Mouse (Mus musculus): Measurements from ENCODE around the gene Sh3d21. TPM values are rescaled to one million over a fixed set of nuclear protein-coding genes. Genes with fewer than 3 reads are reported as not detected.

Sh3d21 gene
- polyA plus RNA-seq, 1 experiment: 0.30 TPM

DNA sequence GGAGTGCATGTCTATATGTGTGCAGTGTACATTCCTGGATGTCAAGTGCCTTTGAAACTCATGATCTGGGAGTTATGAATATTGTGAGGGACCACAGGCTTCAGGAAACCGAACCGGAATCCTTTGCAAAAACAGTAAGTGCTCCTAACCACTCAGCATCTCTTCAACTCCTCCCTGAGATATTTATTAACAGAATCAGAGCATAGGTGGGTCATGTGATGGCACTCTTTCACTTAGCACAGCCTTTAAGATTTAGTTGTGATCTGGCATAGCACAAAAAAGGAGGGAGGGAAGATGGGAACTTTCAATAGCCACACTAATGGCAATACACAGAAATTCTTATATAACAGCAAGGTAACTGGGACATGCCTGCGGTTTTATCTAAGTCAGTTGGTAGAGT is 23.8 kb upstream of the Sh3d21 start:
- TF ChIP-seq GATA1 (IDR thresholded peaks at IDR 0.05; ENCODE audit: low read length): no peak

DNA sequence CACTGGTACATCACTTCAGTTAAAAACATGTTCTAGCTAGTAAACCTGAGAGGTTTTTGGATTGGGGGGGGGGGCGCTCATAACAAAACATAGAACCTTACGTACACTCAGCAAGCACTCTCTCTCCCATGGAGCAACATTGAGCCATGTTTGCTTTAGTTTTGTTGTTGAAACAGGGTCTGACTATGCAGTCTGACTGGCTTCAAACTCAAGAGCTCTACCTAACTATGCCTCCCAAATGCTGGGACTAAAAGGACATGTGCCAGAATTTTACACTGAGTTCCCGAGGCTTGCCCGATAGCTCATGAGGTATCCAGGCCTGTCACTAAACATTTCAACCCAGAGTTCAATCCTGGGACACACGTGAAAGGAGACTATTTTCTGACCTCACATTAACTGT is 19.7 kb upstream of the Sh3d21 start:
- no peak for TF ChIP-seq GATA1 (IDR thresholded peaks at IDR 0.05; ENCODE audit: low read length)

DNA sequence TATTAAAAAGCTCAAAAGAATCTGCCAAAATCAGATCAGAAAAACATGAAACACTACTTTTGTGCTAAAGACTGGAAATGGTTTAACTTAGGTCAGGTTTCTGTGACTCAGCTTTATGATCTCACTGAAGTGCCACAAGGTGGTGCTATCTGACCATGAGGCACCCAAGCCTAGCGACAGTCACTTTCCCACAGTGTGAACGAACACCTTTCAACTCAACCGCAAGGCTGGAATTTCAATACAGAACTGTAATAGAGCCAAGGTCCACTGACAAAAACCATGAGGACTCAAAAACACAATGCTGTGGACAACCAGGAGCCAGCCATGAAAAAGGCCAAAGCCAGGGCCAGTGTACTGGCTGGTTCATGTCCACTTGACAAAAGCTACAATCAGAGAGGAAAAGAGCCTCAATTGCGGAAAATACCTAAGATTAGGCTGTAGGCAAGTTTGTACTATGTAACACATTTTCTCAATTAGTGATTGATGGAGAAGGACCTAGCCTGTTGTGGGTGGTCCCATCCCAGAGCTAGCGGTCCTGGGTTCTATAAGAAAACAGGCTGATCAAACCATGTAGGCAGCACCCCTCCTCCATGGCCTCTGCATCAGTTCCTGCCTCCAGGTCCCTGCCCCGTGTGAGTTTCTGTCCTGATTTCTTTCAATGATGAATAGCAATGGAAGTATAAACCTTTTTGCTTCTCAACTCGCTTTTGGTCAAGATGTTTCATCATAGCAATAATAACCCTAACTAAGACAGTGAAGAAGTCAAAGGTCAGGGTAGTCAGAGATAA is 18.1 kb upstream of the Sh3d21 start:
- TF ChIP-seq GATA1 (IDR thresholded peaks at IDR 0.05; ENCODE audit: low read length): no peak

DNA sequence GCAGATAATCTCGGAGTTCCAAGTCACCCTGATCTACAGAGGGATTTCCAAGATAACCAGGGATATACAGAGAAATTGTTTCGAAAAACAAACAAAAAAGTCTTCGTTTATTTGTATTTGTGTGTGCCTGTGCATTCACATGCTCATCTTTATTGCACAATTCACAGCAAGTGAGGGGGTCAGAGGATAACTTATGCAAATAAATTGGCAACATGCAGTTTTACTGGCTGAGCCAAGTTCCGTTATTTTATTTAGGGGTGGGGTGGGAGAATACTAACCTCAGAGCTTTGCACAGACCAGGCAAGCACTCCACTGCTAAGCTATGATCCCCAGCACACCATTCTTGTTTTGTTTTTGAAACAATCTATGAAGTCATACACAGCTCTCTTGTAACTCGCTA is 10.5 kb upstream of the Sh3d21 start:
- TF ChIP-seq GATA1 (IDR thresholded peaks at IDR 0.05; ENCODE audit: low read length): no peak

DNA sequence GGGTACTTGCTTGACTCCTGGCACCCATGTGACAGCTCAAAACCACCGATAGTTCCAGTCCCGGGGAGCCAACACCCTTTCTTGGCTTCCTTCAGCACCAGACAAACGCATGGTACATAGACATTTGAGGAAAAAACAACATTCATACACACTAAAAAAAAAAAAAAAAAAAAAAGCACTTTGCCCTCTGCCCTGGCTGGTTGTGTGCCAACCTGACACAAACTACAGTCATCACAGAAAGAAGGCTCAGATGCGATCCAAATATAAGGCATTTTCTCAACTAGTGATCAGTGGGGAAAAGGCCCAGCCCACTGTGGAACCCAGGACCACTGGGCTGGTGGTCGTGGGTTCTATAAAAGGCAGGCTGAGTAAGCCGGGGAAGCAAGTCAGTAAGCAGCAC is 5.6 kb upstream of the Sh3d21 start:
- no peak for TF ChIP-seq GATA1 (IDR thresholded peaks at IDR 0.05; ENCODE audit: low read length)

DNA sequence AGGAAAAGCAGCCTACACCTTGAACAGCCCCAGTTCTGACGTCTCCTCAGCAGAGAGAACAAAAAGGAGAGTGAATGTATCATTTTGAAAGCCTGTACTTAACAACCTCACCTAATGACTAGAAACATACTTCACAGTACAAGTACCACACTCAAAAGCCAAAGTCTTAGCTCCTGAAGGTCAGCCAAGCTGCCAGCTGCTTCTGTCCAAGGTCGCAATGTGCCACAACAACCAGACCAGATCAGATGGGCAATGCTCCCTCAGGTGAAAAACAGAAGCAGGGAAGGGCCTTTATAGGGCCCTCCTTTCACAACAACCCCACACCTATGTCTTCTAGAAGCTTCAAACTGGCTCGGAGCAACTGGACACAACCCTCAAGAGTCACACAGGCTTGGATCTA is 2.8 kb upstream of the Sh3d21 start:
- TF ChIP-seq GATA1 (IDR thresholded peaks at IDR 0.05; ENCODE audit: low read length): no peak

DNA sequence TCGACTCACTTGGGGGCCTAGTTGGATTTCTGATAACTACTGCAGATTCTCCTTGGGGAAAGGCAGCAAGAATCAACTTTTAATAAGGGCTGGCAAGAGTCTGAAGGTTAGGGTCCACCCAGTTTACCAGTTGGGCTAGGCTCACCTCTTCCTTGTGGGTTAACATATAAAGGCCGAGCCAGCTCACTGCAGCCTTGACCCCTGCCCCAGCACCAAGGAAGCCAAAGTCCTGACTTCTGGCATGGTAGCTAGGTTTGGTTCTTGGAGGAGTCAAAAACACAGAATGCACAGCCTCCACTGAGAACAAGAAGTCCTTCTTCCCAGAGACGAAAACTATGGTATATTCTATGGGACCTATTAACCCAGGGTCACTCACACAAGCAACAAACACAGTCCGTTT is 394 bp upstream of the Sh3d21 start:
- TF ChIP-seq GATA1 (IDR thresholded peaks at IDR 0.05; ENCODE audit: low read length): no peak

DNA sequence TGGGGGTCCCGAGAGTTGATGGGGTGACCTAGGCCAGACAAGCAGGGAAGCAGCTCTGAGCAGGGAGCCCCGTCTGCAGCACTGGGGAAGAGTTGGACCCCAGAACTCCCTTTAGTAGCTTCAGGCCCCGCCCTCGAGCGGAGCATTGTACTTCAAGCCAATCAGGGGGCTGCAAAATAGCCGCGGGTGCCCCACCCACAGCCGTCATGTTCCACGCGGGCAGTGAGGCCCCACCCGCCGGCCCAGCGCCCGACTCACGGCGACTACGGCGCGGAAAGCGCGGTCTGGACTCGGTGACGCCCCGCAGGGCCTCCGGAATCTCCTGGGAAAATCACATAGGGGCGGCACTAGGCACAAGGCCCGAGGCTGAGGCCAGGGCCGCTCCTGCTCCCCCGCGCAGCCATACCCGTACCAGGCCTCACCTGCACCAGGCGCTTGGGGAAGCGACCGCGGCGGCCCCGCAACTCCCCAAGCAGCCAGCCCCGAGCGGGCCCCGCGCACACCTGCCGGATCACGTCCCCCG is 686 bp downstream of the Sh3d21 start:
- no peak for TF ChIP-seq GATA1 (IDR thresholded peaks at IDR 0.05; ENCODE audit: low read length)

DNA sequence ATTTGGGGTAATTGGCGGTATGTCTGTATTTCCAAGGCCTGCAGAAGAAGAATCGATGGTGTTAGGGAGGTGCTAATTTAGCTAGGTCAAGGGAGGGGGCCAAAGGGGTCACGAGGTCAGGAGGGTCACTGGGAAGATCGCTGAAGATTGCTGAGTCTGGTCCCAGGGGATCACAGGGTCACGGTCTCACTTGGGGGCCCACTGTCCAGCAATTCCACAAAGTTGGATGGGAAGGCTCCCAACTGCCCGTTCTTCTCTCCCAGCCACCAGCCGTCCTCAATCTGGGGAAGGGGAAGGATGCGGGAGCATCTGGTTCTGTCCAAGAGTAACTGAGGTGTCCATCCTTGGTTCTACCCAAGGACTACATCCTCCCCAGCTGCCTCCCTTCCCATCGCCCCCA is 1.3 kb downstream of the Sh3d21 start:
- no peak for TF ChIP-seq GATA1 (IDR thresholded peaks at IDR 0.05; ENCODE audit: low read length)

DNA sequence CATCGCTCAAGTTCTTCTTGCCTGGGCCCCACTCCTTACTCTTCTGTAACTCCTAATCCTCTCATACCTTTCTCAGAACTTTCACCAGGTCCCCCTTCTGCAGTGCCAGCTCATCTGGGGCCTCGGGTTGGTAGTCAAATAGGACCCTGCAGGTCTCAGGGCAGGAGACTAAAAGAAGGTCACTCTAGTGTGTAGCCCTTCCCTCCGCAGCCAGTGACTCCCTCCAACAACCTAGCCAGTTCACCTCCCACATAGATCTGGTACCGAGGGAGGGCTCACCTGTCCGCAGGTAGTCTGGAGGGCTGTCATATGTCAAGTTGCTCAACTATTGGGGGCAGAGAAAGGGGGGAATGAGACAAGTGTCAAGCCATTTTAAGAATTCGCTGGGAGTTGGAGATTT is 1.8 kb downstream of the Sh3d21 start:
- no peak for TF ChIP-seq GATA1 (IDR thresholded peaks at IDR 0.05; ENCODE audit: low read length)

DNA sequence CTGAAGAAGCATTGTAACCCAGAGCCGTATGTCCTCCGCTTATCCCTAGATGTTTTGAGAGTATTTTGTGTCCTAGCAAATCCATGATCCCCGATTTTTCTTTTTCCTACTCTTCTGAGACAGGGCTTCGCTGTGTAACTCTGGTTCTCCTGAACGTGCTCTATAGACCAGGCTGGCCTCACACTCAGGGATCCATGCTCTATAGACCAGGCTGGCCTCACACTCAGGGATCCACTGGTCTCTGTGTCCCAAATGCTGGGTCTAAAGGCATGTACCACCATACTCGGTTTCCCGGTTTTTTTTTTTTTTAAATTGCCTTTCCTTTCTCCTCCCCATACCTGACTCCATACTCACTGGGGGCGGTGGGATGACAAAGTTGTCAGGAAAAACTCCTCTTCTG is 2.3 kb downstream of the Sh3d21 start:
- no peak for TF ChIP-seq GATA1 (IDR thresholded peaks at IDR 0.05; ENCODE audit: low read length)

DNA sequence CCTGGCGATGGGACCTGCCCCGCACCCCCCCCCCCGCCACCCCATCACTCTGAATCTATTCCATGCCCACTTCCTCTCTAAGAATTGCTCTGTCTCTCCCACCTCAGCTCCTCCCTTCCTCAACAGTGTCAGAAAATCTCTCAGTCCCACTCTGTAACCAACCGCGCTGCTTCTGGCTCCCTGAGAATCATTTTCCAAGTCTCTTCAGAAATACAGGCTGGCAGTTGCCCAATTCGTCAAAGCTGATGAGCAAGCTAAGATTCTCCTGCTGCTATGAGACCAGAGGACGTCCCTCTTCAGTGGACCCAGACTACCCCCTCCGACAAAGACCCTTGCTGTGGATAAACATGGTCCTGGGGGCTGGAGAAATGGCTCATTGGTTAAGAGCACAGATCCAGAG is 3.8 kb downstream of the Sh3d21 start:
- TF ChIP-seq GATA1 (IDR thresholded peaks at IDR 0.05; ENCODE audit: low read length): no peak

DNA sequence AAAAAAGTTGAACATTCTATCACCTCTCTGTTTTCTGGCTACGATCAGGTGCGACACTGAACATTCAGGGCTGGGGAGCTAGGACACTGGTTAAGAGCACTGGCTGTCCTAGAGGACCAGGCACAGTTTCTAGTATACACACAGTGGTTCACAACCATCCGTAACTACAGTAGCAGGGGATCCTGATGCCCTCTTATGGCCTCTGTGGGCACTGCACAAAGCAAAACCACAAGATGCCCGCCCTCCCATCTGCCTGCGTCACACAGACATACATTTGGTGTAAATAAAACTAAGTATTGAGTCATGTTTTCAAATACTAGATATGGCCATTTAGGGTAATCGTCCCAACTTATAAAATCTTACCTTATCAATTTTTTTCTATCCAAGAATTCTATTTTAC is 5.7 kb downstream of the Sh3d21 start:
- no peak for TF ChIP-seq GATA1 (IDR thresholded peaks at IDR 0.05; ENCODE audit: low read length)

DNA sequence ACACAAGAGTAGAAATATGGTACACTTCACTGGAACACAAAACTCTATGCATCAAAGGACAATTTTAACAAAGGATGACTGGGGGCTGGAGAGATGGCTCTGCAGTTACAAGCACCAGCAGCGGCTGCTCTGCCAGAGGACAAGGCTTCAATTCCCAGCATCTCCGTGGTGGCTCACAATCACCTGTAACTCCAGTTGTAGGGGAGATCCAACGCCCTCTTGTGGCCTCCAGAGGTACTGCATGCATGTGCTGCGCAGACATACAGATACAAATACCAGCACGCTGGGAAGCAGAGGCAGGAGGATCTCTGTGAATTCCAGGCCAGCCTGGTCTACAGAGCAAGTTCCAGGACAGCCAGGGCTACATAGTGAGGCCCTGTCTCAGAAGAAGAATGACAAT is 6.7 kb downstream of the Sh3d21 start:
- TF ChIP-seq GATA1 (IDR thresholded peaks at IDR 0.05; ENCODE audit: low read length): no peak

DNA sequence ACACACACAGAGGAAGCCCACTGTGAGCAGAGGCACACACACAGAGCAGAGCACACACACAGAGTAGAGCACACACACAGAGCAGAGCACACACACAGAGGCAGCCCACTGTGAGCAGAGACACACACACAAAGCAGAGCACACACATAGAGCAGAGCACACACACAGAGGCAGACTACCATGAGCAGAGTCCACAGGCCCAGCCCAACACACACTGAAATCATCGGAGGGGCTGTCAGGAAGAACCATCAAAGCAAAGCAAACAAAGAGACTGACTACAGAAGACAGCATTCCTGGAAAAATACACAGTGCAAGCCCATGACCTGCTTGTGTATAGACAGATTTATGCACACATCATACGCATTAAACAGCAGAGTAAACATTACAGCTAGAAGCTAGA is 7.4 kb downstream of the Sh3d21 start:
- TF ChIP-seq GATA1 (IDR thresholded peaks at IDR 0.05; ENCODE audit: low read length): no peak

DNA sequence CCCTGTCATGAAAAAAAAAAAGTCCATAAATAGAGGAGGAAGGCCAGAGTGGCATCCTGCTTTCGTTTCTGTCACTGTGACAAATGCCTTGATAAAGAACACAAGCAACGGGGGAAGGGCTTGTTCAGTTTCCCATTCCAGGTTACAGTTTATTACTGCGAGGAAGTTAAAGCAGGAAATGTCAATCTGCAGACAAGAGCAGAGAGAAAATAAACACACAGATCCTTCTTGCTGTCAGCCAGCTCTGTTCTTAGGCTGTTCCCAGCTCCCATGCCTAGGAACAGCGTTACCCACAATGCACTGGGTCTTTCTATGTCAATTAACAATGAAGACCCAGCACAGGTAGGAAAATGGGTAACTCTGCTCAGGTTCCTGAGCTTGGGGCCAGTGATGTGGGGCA is 8.1 kb downstream of the Sh3d21 start:
- TF ChIP-seq GATA1 (IDR thresholded peaks at IDR 0.05; ENCODE audit: low read length): no peak

DNA sequence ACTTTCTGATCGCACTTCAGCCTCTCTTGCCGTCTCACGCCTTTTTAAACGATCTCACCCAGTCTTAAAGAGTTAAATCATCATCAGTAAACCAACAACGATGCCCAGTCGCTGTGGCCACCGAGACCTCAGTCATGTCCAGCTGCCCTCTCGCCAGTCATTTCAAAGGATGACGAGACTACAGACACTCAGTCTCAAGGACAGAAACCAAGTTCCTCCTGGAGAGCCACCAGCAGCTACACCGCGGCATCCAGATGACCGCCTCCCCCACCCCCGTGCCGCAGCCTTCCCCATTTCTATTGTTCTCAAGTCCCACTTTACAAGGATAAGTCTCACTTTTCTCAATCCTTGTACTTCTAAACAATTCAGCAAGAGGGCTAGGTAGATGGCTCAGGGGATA is 10.4 kb downstream of the Sh3d21 start:
- no peak for TF ChIP-seq GATA1 (IDR thresholded peaks at IDR 0.05; ENCODE audit: low read length)
